Mouse (Mus musculus) small intestine, adult 2 months (tissue): ENCODE data around the gene Obsl1.

ENCODE experiments used
- CTCF ChIP-seq: fragments of 200-500 bp; IDR thresholded peaks from 2 replicates; pipeline ENCODE4 v1.5.1; 2012; ENCODE audit warnings: low read depth, mild to moderate bottlenecking, control low read depth, inconsistent platforms, low read length, moderate library complexity, mixed read lengths; ENCODE audit not compliant: insufficient replicate concordance, insufficient read length; ENCODE audit errors: extremely low read depth
- POLR2A ChIP-seq: fragments of 200-500 bp; IDR thresholded peaks from 2 replicates; pipeline ENCODE4 v1.6.1; 2012; ENCODE audit warnings: low read depth, mild to moderate bottlenecking, control low read depth, inconsistent platforms, low read length, moderate library complexity

DNA sequence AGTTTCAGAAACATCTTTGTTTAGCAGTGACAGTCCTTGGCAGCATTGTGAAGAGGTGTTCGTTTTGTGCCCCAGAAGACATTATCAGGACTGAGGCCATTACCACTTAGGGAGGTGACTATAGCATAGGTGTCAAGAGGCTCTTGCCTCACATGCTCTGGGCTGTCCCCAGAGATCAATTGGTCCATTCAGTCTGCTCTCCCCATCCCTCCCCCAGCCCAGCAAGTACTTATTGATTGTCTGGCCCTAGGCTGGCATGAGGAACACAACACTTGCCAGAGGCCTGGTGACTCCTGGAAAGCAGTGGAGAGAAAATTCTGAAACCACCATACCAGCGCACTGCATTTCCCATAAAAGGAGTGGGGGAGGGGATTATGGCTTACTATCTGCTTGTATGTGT lies 31.3 kb upstream of the Obsl1 start:
- TF ChIP-seq CTCF (no peak), POLR2A (no peak)
